Mouse (Mus musculus) bone marrow macrophage, adult 2 months (primary cell): Measurements from ENCODE around the gene Cxcr1.

Source experiments
- CTCF ChIP-seq: IDR thresholded peaks from 2 replicates; pipeline ENCODE4 v1.5.1; 2012; ENCODE audit warnings: low read depth, mild to moderate bottlenecking, low read length, moderate library complexity
- POLR2A ChIP-seq: IDR thresholded peaks from 2 replicates; pipeline ENCODE4 v1.6.1; 2012; ENCODE audit warnings: mild to moderate bottlenecking, low read depth, low read length, borderline replicate concordance

GRCm38 (mm10) chr1:74192711-74193110 is 1.7 kb downstream of the Cxcr1 start:
- TF ChIP-seq CTCF: no peak
- no peak for TF ChIP-seq POLR2A
